Mouse (Mus musculus) kidney, adult 9 months (tissue): ENCODE measurements at regions not wholly inside any gene's neighbourhood (a gene's known extent, or its start where the extent isn't known, plus 50 kb on each side); places are given as distances from the start of the nearest gene placed in this dataset.
"Not testable (repeated sequence)": the region's sequence is repeated elsewhere in the genome, so short reads cannot be mapped to it uniquely, and the experiment has no call there.

Source experiments
- DNase-seq: peaks from one replicate; pipeline ENCODE4 v3.0.0; 2022

GRCm38 (mm10) chr3:22285904-22286303, 209.5 kb downstream of the Tbl1xr1 start:
- DNase-seq: no peak

- DNase-seq: no peak
Observed at GRCm38 (mm10) chr3:22293466-22293865, 217.0 kb downstream of the Tbl1xr1 start.

- not testable (repeated sequence) for DNase-seq
Observed at GRCm38 (mm10) chr3:22294081-22294480, 217.6 kb downstream of the Tbl1xr1 start.

GRCm38 (mm10) chr3:22296925-22297324, 220.5 kb downstream of the Tbl1xr1 start:
- DNase-seq: not testable (repeated sequence)

- not testable (repeated sequence) for DNase-seq
Observed at GRCm38 (mm10) chr3:22297831-22298230, 221.4 kb downstream of the Tbl1xr1 start.

- DNase-seq: no peak
Observed at GRCm38 (mm10) chr3:22300553-22300952, 224.1 kb downstream of the Tbl1xr1 start.

- no peak for DNase-seq
Observed at GRCm38 (mm10) chr3:22301991-22302517, 225.6 kb downstream of the Tbl1xr1 start.

- no peak for DNase-seq
Observed at GRCm38 (mm10) chr3:22304145-22304544, 227.7 kb downstream of the Tbl1xr1 start.

- peak; percentile 24 for DNase-seq
Observed at GRCm38 (mm10) chr3:22306624-22307023, 230.2 kb downstream of the Tbl1xr1 start.

GRCm38 (mm10) chr3:22308962-22309361, 232.5 kb downstream of the Tbl1xr1 start:
- peak; percentile 61 for DNase-seq

GRCm38 (mm10) chr3:22316466-22317185, 240.2 kb downstream of the Tbl1xr1 start:
- no peak for DNase-seq

- DNase-seq: not testable (repeated sequence)
Observed at GRCm38 (mm10) chr3:22320425-22320824, 244.0 kb downstream of the Tbl1xr1 start.

GRCm38 (mm10) chr3:22331240-22331639, 254.8 kb downstream of the Tbl1xr1 start:
- DNase-seq: no peak
